Mouse (Mus musculus) testis, adult 2 months (tissue): ENCODE measurements around the gene Gramd4. TPM values are rescaled to one million over a fixed set of nuclear protein-coding genes. Genes with fewer than 3 reads are reported as not detected.

Source experiments
- H3K27ac ChIP-seq: fragments of 200-500 bp; 2 replicates; pipeline ENCODE4 v1.5.1; 2012; ENCODE audit warnings: low read depth, low read length; ENCODE audit not compliant: control insufficient read depth, insufficient read depth
- H3K27me3 ChIP-seq: fragments of 200-500 bp; 2 replicates; pipeline ENCODE4 v1.6.1; 2012; ENCODE audit warnings: mild to moderate bottlenecking, low read length, moderate library complexity; ENCODE audit not compliant: control insufficient read depth, insufficient read depth
- H3K36me3 ChIP-seq: fragments of 200-500 bp; 2 replicates; pipeline ENCODE4 v1.6.1; 2012; ENCODE audit warnings: mild to moderate bottlenecking, low read length; ENCODE audit not compliant: control insufficient read depth, insufficient read depth
- H3K4me1 ChIP-seq: fragments of 200-500 bp; 2 replicates; pipeline ENCODE4 v1.6.1; 2012; ENCODE audit warnings: low read length; ENCODE audit not compliant: control insufficient read depth, insufficient read depth
- H3K4me3 ChIP-seq: fragments of 200-500 bp; 2 replicates; pipeline ENCODE4 v1.5.1; 2012; ENCODE audit warnings: low read depth, mild to moderate bottlenecking, low read length, moderate library complexity, mixed read lengths; ENCODE audit not compliant: control insufficient read depth
- CTCF ChIP-seq: fragments of 200-500 bp; IDR thresholded peaks from 2 replicates; pipeline ENCODE4 v1.5.1; 2012; ENCODE audit warnings: low read depth, mild to moderate bottlenecking, inconsistent platforms, low read length, moderate library complexity; ENCODE audit not compliant: control insufficient read depth, insufficient read depth, insufficient replicate concordance
- POLR2A ChIP-seq: fragments of 200-500 bp; IDR thresholded peaks from 2 replicates; pipeline ENCODE4 v1.6.1; 2012; ENCODE audit warnings: low read depth, mild to moderate bottlenecking, inconsistent platforms, low read length, moderate library complexity; ENCODE audit not compliant: control insufficient read depth
- polyA plus RNA-seq: library from polyadenylated mRNA; depleted of rRNA; stranded (reverse); fragments of >200 nt; gene quantifications from 2 replicates; pipeline ENCODE4 v1.2.3, GENCODE M21; 2012

Gene Gramd4
- polyA plus RNA-seq, 1 experiment = 1.6 TPM

DNA sequence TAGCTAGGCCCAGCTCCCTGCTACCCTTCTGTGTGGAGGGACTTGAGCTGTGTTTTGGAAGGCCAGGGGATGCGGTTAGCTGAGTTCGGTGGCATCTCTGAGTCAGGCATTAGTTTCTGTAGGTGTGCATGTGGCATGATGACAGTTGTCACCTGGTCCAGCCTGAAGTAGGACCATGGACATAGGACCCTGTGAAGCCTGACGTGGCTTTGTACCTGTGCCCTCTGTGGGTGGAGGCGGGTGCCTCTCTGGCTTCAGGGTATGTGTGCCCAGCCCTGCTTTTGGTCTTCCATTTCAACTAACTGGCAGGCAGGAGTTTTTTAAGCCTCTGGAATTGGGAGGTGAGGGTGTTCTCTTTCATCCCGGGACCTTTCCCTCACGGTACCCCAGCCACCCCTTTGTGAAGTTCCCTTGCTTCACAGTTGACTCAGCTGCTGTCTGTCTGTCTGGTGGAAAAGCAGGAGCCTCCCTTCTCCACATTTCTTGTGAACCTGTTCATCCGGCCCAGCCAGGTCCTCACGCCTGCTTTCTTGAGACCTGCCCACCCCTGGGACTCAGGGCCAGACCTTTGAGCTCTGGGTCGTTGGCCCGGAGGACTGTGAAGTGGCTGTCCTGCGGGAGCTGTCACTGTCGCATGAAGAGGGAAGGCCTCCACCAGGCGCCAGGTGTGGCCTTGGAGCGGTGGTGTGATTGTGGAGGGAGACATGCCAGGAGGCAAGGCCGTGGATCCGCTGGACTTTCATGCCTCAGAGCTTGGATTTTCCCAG lies 16.9 kb downstream of the Gramd4 start:
- Histone ChIP-seq H3K4me1 (no peaks in the 10 kb centered on the region), H3K27me3 (no peaks in the 10 kb centered on the region), H3K36me3 (no peaks in the 10 kb centered on the region), H3K4me3 (no peak overlapping the region), H3K27ac (no peak overlapping the region)
- TF ChIP-seq CTCF = no peak
- TF ChIP-seq POLR2A = no peak

DNA sequence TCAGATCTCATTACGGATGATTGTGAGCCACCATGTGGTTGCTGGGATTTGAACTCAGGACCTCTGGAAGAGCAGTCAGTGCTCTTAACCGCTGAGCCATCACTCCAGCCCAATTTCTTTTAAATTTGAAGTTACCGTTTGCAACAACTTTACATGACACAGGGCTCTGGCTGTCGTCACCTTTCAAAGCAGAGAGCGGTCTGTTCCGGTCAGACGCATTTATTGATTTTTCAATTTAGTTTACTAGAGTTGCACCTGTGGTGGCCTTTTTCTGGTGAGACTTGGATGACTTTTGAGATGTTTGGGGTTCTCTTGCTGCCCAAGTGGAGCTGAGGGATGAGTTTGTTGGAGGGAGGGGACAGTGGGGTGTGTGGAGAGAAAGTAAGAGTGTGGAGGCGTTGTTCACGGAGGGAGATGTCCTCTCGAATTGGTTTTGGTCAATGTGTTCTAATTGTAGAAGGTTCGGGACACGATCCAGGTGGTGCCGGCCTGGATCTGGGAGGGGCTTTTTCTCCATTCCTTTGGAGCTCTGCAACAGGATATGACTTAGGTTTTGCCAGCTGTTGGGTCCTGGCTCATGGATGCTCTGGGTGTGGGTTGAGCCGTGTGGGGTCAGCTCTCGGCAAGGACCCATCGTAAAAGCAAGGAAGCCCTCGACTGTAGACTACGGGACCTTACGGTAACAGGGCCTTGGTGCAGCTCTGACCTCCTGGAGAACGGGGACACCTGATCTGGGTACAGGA lies 18.0 kb downstream of the Gramd4 start:
- Histone ChIP-seq H3K4me3 (no peak overlapping the region), H3K4me1 (no peaks in the 10 kb centered on the region), H3K27ac (no peak overlapping the region), H3K27me3 (no peaks in the 10 kb centered on the region), H3K36me3 (no peaks in the 10 kb centered on the region)
- no peak for TF ChIP-seq POLR2A

DNA sequence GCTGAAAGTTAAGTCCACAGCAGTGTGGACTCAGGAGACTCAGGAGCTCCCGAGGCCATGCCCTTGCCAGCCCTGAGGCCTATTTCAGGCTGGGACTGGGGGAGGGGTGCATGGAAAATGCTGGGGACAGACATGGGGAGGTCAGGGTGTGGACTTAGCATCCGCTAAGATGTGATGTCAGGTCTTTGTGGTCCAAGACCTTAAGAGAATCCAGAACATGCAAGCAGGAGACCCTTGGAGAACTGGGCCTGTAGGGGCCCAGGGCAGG lies 18.5 kb downstream of the Gramd4 start:
- TF ChIP-seq POLR2A (no peak), CTCF (no peak)
- H3K36me3 ChIP-seq = no peaks in the 10 kb centered on the region
- H3K4me3 ChIP-seq = no peak overlapping the region
- no peak overlapping the region for H3K27ac ChIP-seq
- no peaks in the 10 kb centered on the region for H3K27me3 ChIP-seq
- no peaks in the 10 kb centered on the region for H3K4me1 ChIP-seq

DNA sequence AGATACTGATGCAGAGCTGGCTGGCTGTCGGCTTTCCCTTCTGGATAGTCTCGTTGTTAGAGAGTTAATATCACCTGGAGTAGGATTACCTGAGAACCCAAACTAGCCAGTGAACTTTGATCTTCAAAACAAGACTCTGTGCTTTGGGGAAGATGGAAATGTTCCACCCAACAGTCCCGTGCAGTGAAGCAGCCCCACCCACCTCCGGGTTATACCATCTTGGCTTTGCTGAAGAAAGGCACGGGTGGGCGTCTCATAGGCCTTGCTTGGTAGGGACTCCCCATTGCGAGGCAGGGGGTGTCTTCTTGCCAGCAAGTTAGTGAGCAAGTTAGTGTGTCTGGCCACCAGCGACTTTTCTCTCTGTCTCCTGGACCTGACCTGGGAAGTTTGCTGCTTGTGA lies 18.9 kb downstream of the Gramd4 start:
- Histone ChIP-seq H3K27ac (no peak overlapping the region), H3K4me1 (no peaks in the 10 kb centered on the region), H3K27me3 (no peaks in the 10 kb centered on the region), H3K36me3 (no peaks in the 10 kb centered on the region), H3K4me3 (no peak overlapping the region)
- no peak for TF ChIP-seq POLR2A
- no peak for TF ChIP-seq CTCF

DNA sequence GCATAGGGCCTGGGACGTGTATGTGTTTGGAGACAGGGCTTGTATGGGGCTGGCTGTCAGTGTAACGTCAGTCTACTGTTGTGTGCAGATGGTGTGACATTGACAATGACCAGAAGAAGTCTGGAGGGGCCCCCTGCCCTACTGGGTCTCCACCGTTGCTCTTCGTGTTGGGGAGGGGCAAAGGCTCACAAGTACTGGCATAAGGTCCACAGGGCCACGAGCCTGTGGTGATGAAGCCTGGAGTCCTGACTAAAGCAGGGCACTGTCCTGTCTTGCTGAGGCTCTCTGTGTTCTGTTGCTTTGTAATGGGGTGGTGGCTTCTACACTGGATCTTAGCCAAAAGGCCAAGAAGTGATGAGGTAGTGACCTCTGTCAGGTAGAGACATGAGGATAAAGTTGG lies 20.4 kb downstream of the Gramd4 start:
- no peaks in the 10 kb centered on the region for H3K36me3 ChIP-seq
- H3K27ac ChIP-seq = no peak overlapping the region
- TF ChIP-seq CTCF = no peak
- TF ChIP-seq POLR2A = no peak
- no peaks in the 10 kb centered on the region for H3K27me3 ChIP-seq
- H3K4me3 ChIP-seq = no peak overlapping the region
- no peaks in the 10 kb centered on the region for H3K4me1 ChIP-seq

DNA sequence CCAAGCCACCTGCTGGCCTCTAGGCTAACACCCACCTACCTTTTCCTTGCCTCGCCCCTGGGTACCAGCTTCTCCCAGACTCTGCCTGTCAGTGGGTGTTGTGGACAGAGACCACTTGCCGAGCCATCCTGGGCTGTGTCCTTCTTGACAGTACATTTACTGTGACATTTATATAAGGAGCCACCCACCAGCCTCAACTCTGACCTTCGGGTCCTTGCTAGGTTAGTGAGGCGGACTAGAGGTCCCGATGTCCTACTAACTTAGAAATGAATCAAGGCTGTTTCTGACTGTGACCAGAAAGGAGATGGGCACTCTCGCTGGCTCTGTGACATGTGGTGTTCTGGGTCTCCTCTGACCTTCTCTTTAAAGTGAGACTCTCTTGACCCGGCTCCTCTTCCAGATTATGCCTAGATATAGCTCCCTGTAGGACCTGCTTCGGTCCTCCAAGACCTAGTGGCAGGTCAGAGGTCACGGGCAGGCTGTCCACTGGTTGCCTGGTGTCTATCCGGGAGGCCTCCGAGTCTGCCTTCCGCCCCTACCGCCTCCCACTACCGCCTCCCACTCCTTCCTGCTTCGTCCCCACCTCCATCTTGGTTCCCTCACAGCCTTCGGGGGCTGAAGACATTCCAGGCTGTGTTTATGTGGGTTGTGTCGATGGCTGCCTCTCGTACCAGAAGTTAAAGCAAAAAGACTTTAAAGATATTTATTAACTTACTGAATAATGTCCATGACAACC lies 21.2 kb downstream of the Gramd4 start:
- H3K4me3 ChIP-seq = no peak overlapping the region
- no peak overlapping the region for H3K27ac ChIP-seq
- no peaks in the 10 kb centered on the region for H3K36me3 ChIP-seq
- no peaks in the 10 kb centered on the region for H3K27me3 ChIP-seq
- H3K4me1 ChIP-seq = no peaks in the 10 kb centered on the region
- TF ChIP-seq CTCF (no peak), POLR2A (no peak)

DNA sequence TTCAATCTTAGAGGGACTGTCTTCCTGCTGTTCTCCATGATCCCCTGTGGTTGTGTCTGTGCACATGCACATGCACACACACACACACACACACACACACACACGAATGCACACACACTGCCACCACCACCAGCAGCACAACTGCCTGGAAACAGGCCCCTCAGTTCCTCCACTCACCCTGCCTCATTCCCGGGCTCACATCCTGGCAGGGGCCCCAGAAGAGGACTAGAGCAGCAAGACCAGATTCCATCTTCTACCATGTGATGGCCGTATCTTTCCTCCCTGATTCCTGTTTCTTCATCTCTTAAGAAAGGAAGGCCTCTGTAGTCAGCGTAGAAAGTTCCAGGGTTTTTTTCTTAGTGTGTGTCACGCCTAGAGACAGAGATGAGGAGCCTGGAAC lies 22.0 kb downstream of the Gramd4 start:
- H3K4me3 ChIP-seq = no peak overlapping the region
- no peak overlapping the region for H3K27ac ChIP-seq
- TF ChIP-seq POLR2A (no peak), CTCF (no peak)
- H3K27me3 ChIP-seq = no peaks in the 10 kb centered on the region
- H3K4me1 ChIP-seq = no peaks in the 10 kb centered on the region
- H3K36me3 ChIP-seq = no peaks in the 10 kb centered on the region
